Mouse (Mus musculus) T-helper 1 cell (primary cell): ENCODE results near the gene Gm20489.

Source experiments
- in situ Hi-C: fragments of 300-600 bp; cut with MboI, MseI; formaldehyde crosslinking; loops from one replicate; pipeline ENCODE4 v1.15.1; 2025; ENCODE audit warnings: high pct_unique_total_duplicates

Gm20489 gene

GRCm38 (mm10) chrX:101268755-101269124 is at the start of gene Gm20489:
Gene Gm20489, minus strand, starts transcription at chrX:101269023.
- in situ Hi-C loops, result no loop called here

GRCm38 (mm10) chrX:101313625-101314359 is 45.0 kb upstream of the Gm20489 start:
- in situ Hi-C loops, result no loop called here

GRCm38 (mm10) chrX:101309299-101309698 is 40.5 kb upstream of the Gm20489 start:
- in situ Hi-C loops, result no loop called here

- in situ Hi-C loops, result no loop called here
Observed at GRCm38 (mm10) chrX:101304646-101305045, 35.8 kb upstream of the Gm20489 start.

GRCm38 (mm10) chrX:101301654-101302053 is 32.8 kb upstream of the Gm20489 start:
- in situ Hi-C loops, result no loop called here

GRCm38 (mm10) chrX:101300427-101301030 is 31.7 kb upstream of the Gm20489 start:
- in situ Hi-C loops, result no loop called here

GRCm38 (mm10) chrX:101299473-101300426 is 30.9 kb upstream of the Gm20489 start:
- in situ Hi-C loops, result no loop called here

- in situ Hi-C loops, result no loop called here
Observed at GRCm38 (mm10) chrX:101299055-101299454, 30.2 kb upstream of the Gm20489 start, which contains the start of gene Nlgn3. Gene Nlgn3, plus strand, starts transcription at chrX:101299168.

GRCm38 (mm10) chrX:101290111-101290510 is 21.3 kb upstream of the Gm20489 start:
- in situ Hi-C loops, result no loop called here

GRCm38 (mm10) chrX:101289037-101289436 is 20.2 kb upstream of the Gm20489 start:
- in situ Hi-C loops, result no loop called here

- in situ Hi-C loops, result no loop called here
Observed at GRCm38 (mm10) chrX:101288432-101288831, 19.6 kb upstream of the Gm20489 start.

- in situ Hi-C loops, result no loop called here
Observed at GRCm38 (mm10) chrX:101287543-101287942, 18.7 kb upstream of the Gm20489 start.

- in situ Hi-C loops, result no loop called here
Observed at GRCm38 (mm10) chrX:101285953-101286670, 17.3 kb upstream of the Gm20489 start.

- in situ Hi-C loops, result no loop called here
Observed at GRCm38 (mm10) chrX:101285534-101285933, 16.7 kb upstream of the Gm20489 start.

- in situ Hi-C loops, result no loop called here
Observed at GRCm38 (mm10) chrX:101282813-101283212, 14.0 kb upstream of the Gm20489 start.

GRCm38 (mm10) chrX:101273875-101274738 is 5.3 kb upstream of the Gm20489 start, which contains the start of gene Med12:
Gene Med12, plus strand, starts transcription at chrX:101274030.
- in situ Hi-C loops, result no loop called here

- in situ Hi-C loops, result no loop called here
Observed at GRCm38 (mm10) chrX:101273410-101273809, 4.6 kb upstream of the Gm20489 start.

- in situ Hi-C loops, result no loop called here
Observed at GRCm38 (mm10) chrX:101268025-101268754, 633 bp downstream of the Gm20489 start, which contains the start of gene Il2rg. Gene Il2rg, minus strand, starts transcription at chrX:101268255.

- in situ Hi-C loops, result no loop called here
Observed at GRCm38 (mm10) chrX:101266631-101267030, 2.2 kb downstream of the Gm20489 start.

- in situ Hi-C loops, result no loop called here
Observed at GRCm38 (mm10) chrX:101263892-101264291, 4.9 kb downstream of the Gm20489 start, which contains the start of gene Gm614. Gene Gm614, minus strand, starts transcription at chrX:101263992.
